Mouse (Mus musculus): ENCODE data around the gene Gm45261. TPM values are rescaled to one million over a fixed set of nuclear protein-coding genes. Genes with fewer than 3 reads are reported as not detected.

Gene Gm45261
- polyA plus RNA-seq (2016; fragmentation: Nextera tagmentation; extraction: Ambion mirVana), result not detected in 2 replicates

DNA sequence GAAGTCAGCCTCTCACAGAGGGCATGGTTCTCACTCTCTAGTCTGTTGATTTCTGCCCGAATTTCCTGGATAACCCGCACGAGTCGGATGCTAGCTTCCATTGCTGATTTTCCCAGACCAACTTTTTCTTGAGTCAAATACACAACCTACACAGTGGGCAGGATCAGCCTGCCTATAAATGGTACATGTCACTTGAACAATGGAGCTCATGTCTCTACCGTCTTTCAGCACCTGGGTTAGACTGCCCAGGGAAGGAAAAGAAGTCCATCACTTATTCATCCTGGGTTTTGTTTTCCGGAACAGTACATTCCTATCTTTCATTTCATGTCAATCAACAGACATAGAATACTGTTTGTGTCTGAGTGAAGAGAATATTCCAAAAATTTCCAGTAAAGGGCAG is at the start of gene Gm45261:
Gene Gm45261, minus strand, starts transcription at position 101 of the 400 bp plus-strand sequence.
- H3K27me3 ChIP-seq, result no peaks in the 10 kb centered on the region
- H3K9me3 ChIP-seq, result no peaks in the 10 kb centered on the region
- H3K4me1 ChIP-seq, result no peaks in the 10 kb centered on the region
- no peak within 1 kb of the TSS for H3K9ac ChIP-seq
- no peak within 1 kb of the TSS for H3K27ac ChIP-seq
- H3K4me3 ChIP-seq (replicated peaks), result no peak within 1 kb of the TSS
- H3K4me2 ChIP-seq, result no peak within 1 kb of the TSS
- 86% methylated on average over 6 of the region's 6 CpGs for WGBS
- no peaks in the 10 kb centered on the region for H3K36me3 ChIP-seq (replicated peaks)
- ATAC-seq (ENCODE audit: low FRiP score), result no peak

DNA sequence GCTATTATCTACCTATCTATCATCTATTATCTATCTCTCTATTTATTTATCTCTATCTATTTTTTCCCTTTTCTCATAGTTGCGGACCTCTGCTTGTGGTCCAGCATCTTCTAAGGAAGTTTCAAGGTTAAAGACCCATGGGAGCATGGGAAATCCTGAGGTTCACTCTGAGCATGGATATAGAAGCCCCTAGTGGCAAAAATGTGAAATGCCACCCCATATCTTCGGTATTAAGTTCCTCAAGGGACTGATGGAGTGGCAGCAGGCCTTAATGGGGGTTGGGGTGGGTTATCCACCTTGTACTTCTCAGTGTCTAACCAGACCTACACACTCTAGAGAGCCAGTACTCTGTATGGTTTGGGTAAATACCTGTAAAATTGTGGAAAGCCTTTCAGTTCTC is 43.5 kb upstream of the Gm45261 start:
- 88% methylated on average over 2 of the region's 2 CpGs for WGBS
- H3K4me1 ChIP-seq, result no peaks in the 10 kb centered on the region
- H3K9me3 ChIP-seq, result no peaks in the 10 kb centered on the region
- no peak for ATAC-seq (ENCODE audit: low FRiP score)
- H3K27ac ChIP-seq, result no peak overlapping the region
- no peaks in the 10 kb centered on the region for H3K36me3 ChIP-seq (replicated peaks)
- no peak overlapping the region for H3K9ac ChIP-seq
- no peak overlapping the region for H3K4me2 ChIP-seq
- no peaks in the 10 kb centered on the region for H3K27me3 ChIP-seq
- no peak overlapping the region for H3K4me3 ChIP-seq (replicated peaks)

DNA sequence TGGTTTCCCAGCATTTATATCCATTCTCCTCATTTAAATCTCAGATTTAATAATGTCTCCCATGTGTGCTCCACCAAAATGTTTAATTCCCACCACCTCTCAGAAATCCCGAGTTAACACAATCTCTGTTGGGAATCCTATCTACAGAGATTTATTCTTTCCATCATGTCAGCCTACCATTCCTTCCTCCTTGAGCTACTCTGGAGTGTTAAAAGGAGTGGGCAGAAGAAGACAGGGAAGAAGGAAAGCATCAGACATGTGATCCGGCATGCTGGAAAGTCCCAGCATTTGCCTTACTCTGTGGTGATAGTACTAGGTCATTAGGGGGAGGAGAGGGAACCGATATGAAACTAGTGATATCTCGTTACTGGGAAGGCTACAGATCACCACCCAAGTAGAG is 42.8 kb upstream of the Gm45261 start:
- 88% methylated on average over 4 of the region's 4 CpGs for WGBS
- H3K9me3 ChIP-seq, result no peaks in the 10 kb centered on the region
- H3K4me1 ChIP-seq, result no peaks in the 10 kb centered on the region
- no peak overlapping the region for H3K27ac ChIP-seq
- no peaks in the 10 kb centered on the region for H3K36me3 ChIP-seq (replicated peaks)
- ATAC-seq (ENCODE audit: low FRiP score), result no peak
- no peak overlapping the region for H3K4me3 ChIP-seq (replicated peaks)
- H3K9ac ChIP-seq, result no peak overlapping the region
- no peaks in the 10 kb centered on the region for H3K27me3 ChIP-seq
- H3K4me2 ChIP-seq, result no peak overlapping the region

DNA sequence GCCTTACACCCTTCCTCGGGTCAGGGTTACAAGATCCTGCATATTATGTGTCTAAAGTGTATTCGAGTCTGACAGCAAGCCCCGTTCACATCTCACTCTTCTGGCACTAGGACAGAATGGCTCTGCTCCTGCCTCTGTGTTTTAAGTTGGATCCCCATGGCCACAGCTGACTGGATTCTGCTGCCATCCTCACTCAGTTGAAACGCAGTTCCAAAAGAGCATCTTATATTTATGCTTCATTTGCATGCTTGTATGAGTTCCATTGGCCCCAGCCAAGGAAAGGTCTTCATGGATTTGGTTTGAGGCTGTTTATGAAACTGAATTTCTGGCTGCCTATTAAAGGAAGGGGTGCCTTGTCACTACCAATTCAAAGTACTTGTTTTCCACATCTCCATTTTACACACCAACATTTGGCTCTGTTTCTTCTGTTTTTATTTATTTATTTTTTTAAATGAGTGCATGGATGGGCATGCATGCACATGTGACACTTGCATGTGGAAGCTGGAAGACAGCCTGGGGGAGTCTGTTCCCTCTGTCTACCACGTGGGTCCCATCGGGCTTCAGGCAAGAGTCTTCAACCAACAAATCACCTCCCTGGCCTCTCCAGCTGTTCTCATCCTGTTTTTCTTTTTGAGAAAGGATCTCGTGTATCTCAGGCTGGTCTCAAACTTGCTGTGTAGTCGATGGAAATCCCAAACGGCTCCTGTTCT is 41.4 kb upstream of the Gm45261 start:
- H3K27me3 ChIP-seq, result no peaks in the 10 kb centered on the region
- H3K4me1 ChIP-seq, result no peaks in the 10 kb centered on the region
- no peaks in the 10 kb centered on the region for H3K9me3 ChIP-seq
- ATAC-seq (ENCODE audit: low FRiP score), result no peak
- no peak overlapping the region for H3K4me2 ChIP-seq
- no peaks in the 10 kb centered on the region for H3K36me3 ChIP-seq (replicated peaks)
- WGBS, result 84% methylated on average over 9 of the region's 9 CpGs
- no peak overlapping the region for H3K9ac ChIP-seq
- H3K4me3 ChIP-seq (replicated peaks), result no peak overlapping the region
- H3K27ac ChIP-seq, result no peak overlapping the region

DNA sequence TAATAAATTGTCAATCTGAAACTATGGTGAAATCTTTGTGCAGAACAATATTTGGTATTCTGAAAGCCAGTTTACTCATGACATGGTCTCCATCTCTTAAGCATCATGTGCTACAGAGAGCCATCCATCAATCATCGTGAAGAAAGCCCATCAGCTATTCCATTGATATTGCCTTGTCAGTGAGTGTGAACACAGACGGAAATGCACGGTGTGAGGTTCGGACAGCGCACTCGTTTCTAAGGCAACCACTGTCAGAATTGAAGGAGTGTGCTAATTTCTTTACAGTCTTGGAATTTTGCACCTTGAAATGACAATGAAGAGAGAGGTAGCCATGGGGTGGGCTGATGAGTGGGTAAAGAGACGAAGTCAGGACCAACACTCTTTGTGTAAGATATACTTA is 38.0 kb upstream of the Gm45261 start:
- H3K4me2 ChIP-seq, result no peak overlapping the region
- H3K27ac ChIP-seq, result no peak overlapping the region
- no peak overlapping the region for H3K9ac ChIP-seq
- 56% methylated on average over 7 of the region's 7 CpGs for WGBS
- no peaks in the 10 kb centered on the region for H3K36me3 ChIP-seq (replicated peaks)
- ATAC-seq (ENCODE audit: low FRiP score), result no peak
- no peaks in the 10 kb centered on the region for H3K4me1 ChIP-seq
- H3K9me3 ChIP-seq, result no peaks in the 10 kb centered on the region
- H3K27me3 ChIP-seq, result no peaks in the 10 kb centered on the region
- H3K4me3 ChIP-seq (replicated peaks), result no peak overlapping the region

DNA sequence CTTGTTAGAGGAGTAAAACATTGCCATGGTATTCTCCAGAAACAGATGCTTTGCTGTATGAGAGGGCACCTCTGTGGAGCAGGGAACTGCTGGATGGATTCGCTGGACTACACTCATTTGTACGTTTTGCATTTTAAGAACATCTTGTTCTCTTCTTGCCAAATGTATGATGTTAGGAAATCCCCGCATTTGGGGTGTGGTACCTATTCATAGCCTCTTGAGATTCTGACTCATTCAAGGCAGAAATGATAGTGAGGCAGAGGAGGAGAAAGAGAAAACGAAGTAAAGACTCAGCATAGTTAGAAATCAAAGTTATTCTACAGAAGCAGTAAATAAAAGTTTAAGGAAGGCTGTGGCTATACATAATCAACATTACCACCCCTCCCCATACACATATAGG is 35.1 kb upstream of the Gm45261 start:
- Histone ChIP-seq H3K27ac (no peak overlapping the region), H3K4me2 (no peak overlapping the region), H3K9me3 (no peaks in the 10 kb centered on the region), H3K9ac (no peak overlapping the region), H3K4me1 (no peaks in the 10 kb centered on the region), H3K27me3 (no peaks in the 10 kb centered on the region), H3K4me3 (replicated peaks) (no peak overlapping the region), H3K36me3 (replicated peaks) (no peaks in the 10 kb centered on the region)
- ATAC-seq (ENCODE audit: low FRiP score), result no peak
- WGBS, result 84% methylated on average over 4 of the region's 4 CpGs

DNA sequence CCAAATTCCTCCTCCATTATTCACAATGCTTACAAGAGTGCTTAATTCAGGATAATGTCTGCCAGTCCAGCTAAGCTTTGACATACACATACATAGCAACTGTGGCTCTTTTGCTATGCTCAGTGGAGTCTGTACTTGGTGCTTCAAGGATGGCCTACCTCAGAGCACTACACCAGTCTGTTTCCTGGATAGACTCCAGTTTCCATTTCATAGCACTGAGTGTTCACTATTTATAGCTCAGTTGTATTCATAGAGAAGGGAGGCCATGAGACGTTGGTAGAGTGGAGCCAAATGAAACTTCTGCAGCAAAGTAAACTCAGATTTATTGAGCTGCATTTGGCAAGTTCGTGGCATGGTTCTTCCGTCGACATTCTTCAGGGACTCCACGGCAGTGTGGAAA is 22.2 kb upstream of the Gm45261 start:
- no peak overlapping the region for H3K4me2 ChIP-seq
- no peaks in the 10 kb centered on the region for H3K9me3 ChIP-seq
- peaks cover 5% of the 10 kb centered on the region; the same call in 1 of the 2 replicates for H3K4me1 ChIP-seq
- ATAC-seq (ENCODE audit: low FRiP score), result no peak
- no peak overlapping the region for H3K27ac ChIP-seq
- H3K27me3 ChIP-seq, result no peaks in the 10 kb centered on the region
- no peak overlapping the region for H3K4me3 ChIP-seq (replicated peaks)
- 93% methylated on average over 5 of the region's 5 CpGs for WGBS
- no peak overlapping the region for H3K9ac ChIP-seq
- no peaks in the 10 kb centered on the region for H3K36me3 ChIP-seq (replicated peaks)

DNA sequence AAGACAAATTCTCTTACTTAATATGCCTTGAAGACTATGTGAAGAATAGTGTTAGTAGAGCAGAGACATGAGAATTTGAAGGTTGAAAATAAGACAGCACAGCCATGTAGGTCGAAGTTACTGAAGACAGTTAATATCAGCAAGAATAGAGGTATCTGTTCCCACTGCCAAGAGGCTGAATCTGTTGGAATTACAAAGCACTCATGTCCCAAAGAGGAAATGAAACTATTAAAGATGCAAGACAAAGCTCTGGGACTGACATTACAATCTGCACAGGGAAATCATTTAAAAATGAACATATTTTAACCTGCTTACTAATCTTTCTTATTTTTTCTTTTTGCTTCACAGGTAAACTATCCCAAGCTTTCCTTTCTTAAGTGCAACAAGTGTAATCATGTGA is 13.7 kb upstream of the Gm45261 start:
- Histone ChIP-seq H3K4me1 (no peaks in the 10 kb centered on the region), H3K36me3 (replicated peaks) (no peaks in the 10 kb centered on the region), H3K27ac (no peak overlapping the region), H3K4me3 (replicated peaks) (no peak overlapping the region), H3K9me3 (no peaks in the 10 kb centered on the region), H3K9ac (no peak overlapping the region), H3K4me2 (no peak overlapping the region), H3K27me3 (no peaks in the 10 kb centered on the region)
- ATAC-seq (ENCODE audit: low FRiP score), result no peak
- 89% methylated on average over 1 of the region's 1 CpGs for WGBS

DNA sequence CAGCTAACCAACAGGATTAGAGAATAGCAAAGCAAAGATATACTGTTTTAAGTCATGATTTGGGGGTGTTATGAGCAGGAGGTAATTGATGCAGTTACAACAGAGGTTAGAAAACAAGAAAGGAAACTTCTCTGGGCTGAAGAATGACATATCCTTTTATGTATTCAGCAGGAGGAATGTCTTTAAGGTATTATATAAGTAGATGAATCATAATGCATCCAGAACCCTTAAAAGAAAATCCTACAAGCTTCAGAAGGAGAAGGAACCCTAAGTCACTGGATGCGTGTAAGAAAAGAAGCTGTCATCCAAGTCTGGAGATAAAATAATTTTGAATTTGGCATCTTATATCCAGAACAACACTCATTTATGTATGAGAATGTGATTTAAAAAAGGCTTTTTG is 11.1 kb upstream of the Gm45261 start:
- Histone ChIP-seq H3K36me3 (replicated peaks) (no peaks in the 10 kb centered on the region), H3K9ac (no peak overlapping the region), H3K4me1 (no peaks in the 10 kb centered on the region), H3K9me3 (no peaks in the 10 kb centered on the region), H3K27me3 (no peaks in the 10 kb centered on the region), H3K4me2 (no peak overlapping the region), H3K4me3 (replicated peaks) (no peak overlapping the region), H3K27ac (no peak overlapping the region)
- WGBS, result 95% methylated on average over 1 of the region's 1 CpGs
- ATAC-seq (ENCODE audit: low FRiP score), result no peak

DNA sequence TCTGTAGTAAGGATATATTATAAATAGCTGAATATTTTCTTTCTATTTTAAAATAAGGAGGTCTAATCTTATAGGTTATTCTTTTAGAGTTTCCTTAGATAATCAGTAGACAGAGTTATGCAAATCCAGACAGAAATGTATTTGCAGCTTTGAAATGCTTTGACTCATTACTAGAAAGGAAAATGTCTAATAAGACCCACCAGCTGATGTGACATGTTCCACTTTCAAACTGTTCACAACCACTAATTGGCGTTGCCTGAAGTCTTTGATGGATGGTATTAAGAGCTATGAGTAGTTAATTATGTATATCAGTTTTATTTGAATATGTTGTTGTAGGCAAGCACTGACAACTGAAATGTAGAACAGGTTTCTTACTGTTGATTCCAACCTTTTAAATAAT is 1.3 kb downstream of the Gm45261 start:
- Histone ChIP-seq H3K9me3 (no peaks in the 10 kb centered on the region), H3K36me3 (replicated peaks) (no peaks in the 10 kb centered on the region), H3K9ac (no peak overlapping the region), H3K4me3 (replicated peaks) (no peak overlapping the region), H3K4me2 (no peak overlapping the region), H3K4me1 (no peaks in the 10 kb centered on the region), H3K27me3 (no peaks in the 10 kb centered on the region), H3K27ac (no peak overlapping the region)
- no peak for ATAC-seq (ENCODE audit: low FRiP score)
- 66% methylated on average over 1 of the region's 1 CpGs for WGBS

DNA sequence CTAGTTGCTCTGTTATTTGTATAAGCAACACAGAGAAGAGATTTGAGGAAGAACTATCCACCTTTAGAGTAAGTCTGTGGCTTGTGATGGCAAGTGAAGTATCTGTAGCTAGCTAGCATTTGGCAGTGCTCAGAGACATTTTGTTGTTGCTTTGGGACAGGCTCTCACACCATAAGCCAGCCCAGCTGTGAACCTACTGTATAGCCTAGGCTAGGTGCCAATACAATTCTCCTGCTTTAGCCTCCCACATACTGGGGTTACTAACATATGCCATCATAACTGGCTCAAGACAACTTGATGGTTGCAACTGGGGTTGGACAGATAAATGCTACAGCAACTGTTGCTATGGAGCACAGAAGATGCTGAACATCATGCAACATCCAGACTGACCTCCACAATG is 1.8 kb downstream of the Gm45261 start:
- H3K36me3 ChIP-seq (replicated peaks), result no peaks in the 10 kb centered on the region
- H3K27me3 ChIP-seq, result no peaks in the 10 kb centered on the region
- H3K9me3 ChIP-seq, result no peaks in the 10 kb centered on the region
- no peak overlapping the region for H3K4me3 ChIP-seq (replicated peaks)
- ATAC-seq (ENCODE audit: low FRiP score), result no peak
- no peak overlapping the region for H3K27ac ChIP-seq
- H3K4me1 ChIP-seq, result no peaks in the 10 kb centered on the region
- H3K4me2 ChIP-seq, result no peak overlapping the region
- no peak overlapping the region for H3K9ac ChIP-seq

DNA sequence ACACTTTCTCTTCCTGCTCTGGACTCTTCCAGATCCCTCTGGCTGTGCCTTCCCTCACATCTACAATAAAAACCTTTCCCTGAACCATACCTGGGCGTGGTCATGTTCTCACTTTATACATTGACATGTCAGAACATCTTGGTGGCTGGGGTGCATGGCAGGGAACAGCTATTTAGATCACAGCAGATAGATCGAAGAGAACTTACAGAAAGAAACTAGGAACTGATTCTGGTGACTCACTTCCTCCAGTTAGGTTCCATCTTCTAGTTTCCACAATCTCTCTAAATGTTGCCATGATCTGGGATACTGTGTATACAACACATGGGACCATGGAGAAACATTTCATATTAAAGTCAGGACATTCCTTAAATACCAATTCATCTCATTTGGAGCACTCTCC is 7.3 kb downstream of the Gm45261 start:
- Histone ChIP-seq H3K9me3 (no peaks in the 10 kb centered on the region), H3K4me1 (no peaks in the 10 kb centered on the region), H3K9ac (no peak overlapping the region), H3K27ac (no peak overlapping the region), H3K36me3 (replicated peaks) (no peaks in the 10 kb centered on the region), H3K27me3 (no peaks in the 10 kb centered on the region), H3K4me3 (replicated peaks) (no peak overlapping the region), H3K4me2 (no peak overlapping the region)
- 80% methylated on average over 2 of the region's 2 CpGs for WGBS
- no peak for ATAC-seq (ENCODE audit: low FRiP score)

DNA sequence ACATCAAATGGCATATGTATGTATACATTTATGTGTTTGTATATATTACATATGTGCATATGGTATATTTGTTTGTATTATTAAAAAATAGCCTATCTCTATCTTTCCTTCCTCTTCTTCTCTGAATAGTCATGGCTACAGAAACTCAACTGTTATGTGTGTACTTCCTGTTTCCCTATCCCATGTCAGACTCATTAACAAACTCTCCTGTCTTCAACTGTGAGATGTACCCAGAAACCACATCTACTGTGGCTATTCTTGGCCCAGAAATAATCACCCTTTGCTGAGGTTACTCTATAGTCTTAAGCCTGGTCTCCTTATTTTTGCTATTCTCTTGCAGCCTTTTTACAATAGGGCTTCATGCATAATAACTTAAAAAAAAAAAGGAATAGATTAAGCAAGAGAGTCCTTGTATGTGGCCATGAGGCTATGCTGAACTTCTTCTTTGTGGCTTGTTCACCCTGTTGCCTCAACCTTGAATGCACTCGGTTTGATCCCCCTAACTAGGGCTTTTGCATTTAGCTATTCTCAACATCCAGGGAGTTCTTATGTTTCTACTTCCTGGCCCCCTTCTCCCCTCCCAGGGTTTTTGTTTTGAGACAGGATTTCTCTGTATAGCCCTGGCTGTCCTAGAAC is 9.2 kb downstream of the Gm45261 start:
- H3K36me3 ChIP-seq (replicated peaks), result no peaks in the 10 kb centered on the region
- H3K4me2 ChIP-seq, result no peak overlapping the region
- no peak for ATAC-seq (ENCODE audit: low FRiP score)
- no peak overlapping the region for H3K4me3 ChIP-seq (replicated peaks)
- H3K9me3 ChIP-seq, result no peaks in the 10 kb centered on the region
- no peaks in the 10 kb centered on the region for H3K4me1 ChIP-seq
- H3K9ac ChIP-seq, result no peak overlapping the region
- 75% methylated on average over 1 of the region's 1 CpGs for WGBS
- H3K27me3 ChIP-seq, result no peaks in the 10 kb centered on the region
- H3K27ac ChIP-seq, result no peak overlapping the region

Measured in forebrain, embryonic 12.5 days (tissue).